Mouse (Mus musculus): ENCODE measurements around the gene Kantr. TPM values are rescaled to one million over a fixed set of nuclear protein-coding genes. Genes with fewer than 3 reads are reported as not detected.
"Not testable (repeated sequence)": the region's sequence is repeated elsewhere in the genome, so short reads cannot be mapped to it uniquely, and the experiment has no call there.

The Kantr gene
- total and polyA plus RNA-seq, 2 experiments, result 0.74 to 1.8 TPM

DNA sequence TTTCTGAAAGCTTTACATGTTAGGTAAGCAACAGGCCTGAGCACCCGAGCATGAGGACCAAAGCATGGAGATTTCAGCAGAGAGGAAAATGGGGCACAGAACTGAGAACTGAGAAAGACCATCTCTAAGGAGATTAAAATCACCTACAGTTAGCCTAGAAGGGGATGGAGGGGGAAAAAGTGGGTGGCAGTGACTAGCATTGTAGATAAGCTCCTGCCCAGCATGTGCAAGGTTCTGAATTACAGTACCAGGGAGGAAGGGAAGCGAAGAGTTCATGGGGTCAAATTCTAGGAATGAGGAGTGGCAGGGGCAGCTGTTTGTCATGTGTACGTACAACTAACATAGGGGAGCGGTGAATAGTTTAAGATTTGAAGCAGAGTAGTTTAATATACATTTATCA, 6.8 kb downstream of the Kantr start:
- TF ChIP-seq POLR2A (IDR thresholded peaks at IDR 0.05; ENCODE audit: extremely low read depth, insufficient read depth, low read length), result no peak
- TF ChIP-seq CTCF (IDR thresholded peaks at IDR 0.05; ENCODE audit: low read depth, low read length), result no peak
- Histone ChIP-seq H3K36me3 (ENCODE audit: control insufficient read depth, insufficient read depth, low read length) (no peaks in the 10 kb centered on the region), H3K9ac (ENCODE audit: low read depth, low read length) (no peak overlapping the region), H3K4me1 (ENCODE audit: control insufficient read depth, insufficient read depth, low read length) (no peaks in the 10 kb centered on the region), H3K27me3 (ENCODE audit: control insufficient read depth, insufficient read depth, low read length) (no peaks in the 10 kb centered on the region), H3K27ac (replicated peaks; ENCODE audit: insufficient read depth, low read depth, low read length) (no peak overlapping the region), H3K79me2 (ENCODE audit: control insufficient read depth, insufficient read depth, low read length) (no peaks in the 10 kb centered on the region), H3K4me3 (ENCODE audit: insufficient read depth, low read depth, low read length) (no peak overlapping the region)
- DNase-seq (ENCODE audit: extremely low read depth, low read depth, low spot score), result no peak
- 90% methylated on average over 4 of the region's 4 CpGs for WGBS

DNA sequence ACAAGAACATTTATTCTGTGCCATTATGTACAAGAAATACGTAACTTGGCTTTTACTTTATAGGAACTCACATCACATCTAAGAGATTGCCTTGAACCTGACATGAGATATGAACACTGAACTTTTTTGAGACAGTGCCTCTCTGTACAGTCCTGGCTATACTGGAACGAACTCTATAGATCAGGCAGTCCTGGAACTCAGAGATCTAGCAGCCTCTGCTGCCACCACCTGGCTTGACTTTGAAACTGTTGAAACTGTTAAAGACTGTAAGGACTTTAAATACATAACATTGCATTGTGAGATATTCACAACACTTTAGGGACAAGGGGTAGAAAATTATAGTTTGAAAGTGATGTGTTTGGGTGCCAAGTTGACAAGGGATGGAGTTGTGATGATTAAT, 19.4 kb downstream of the Kantr start:
- TF ChIP-seq CTCF (IDR thresholded peaks at IDR 0.05; ENCODE audit: low read depth, low read length) (peak; percentile 7; the same call in 1 of the 2 replicates), POLR2A (IDR thresholded peaks at IDR 0.05; ENCODE audit: extremely low read depth, insufficient read depth, low read length) (no peak)

DNA sequence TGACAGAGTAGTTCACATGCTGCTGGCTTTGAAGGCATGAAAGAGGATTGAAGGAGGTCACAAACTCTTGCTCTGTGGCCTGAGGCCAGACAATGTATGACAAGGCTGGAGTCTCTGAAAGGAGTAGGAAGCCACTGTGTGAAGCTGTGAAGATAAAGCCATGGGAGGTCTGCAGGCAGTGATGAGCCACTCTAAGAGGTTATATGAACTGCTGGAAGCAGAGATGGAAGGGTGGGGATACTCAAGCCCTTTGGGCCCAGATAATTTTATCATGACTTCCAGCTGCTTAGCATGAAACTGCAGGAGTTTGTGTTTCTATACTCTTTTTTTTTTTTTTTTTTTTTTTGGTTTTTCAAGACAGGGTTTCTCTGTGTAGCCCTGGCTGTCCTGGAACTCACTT, 19.9 kb downstream of the Kantr start:
- Histone ChIP-seq H3K79me2 (ENCODE audit: control insufficient read depth, insufficient read depth, low read length) (no peaks in the 10 kb centered on the region), H3K4me3 (ENCODE audit: insufficient read depth, low read depth, low read length) (no peak overlapping the region), H3K9ac (ENCODE audit: low read depth, low read length) (no peak overlapping the region), H3K27me3 (ENCODE audit: control insufficient read depth, insufficient read depth, low read length) (no peaks in the 10 kb centered on the region), H3K36me3 (ENCODE audit: control insufficient read depth, insufficient read depth, low read length) (no peaks in the 10 kb centered on the region), H3K4me1 (ENCODE audit: control insufficient read depth, insufficient read depth, low read length) (no peaks in the 10 kb centered on the region), H3K27ac (replicated peaks; ENCODE audit: insufficient read depth, low read depth, low read length) (no peak overlapping the region)
- TF ChIP-seq CTCF (IDR thresholded peaks at IDR 0.05; ENCODE audit: low read depth, low read length), result no peak
- no peak for TF ChIP-seq POLR2A (IDR thresholded peaks at IDR 0.05; ENCODE audit: extremely low read depth, insufficient read depth, low read length)
- DNase-seq (ENCODE audit: extremely low read depth, low read depth, low spot score), result no peak

More for the DNA sequence above, 19.4 kb downstream of the Kantr start:
- H3K36me3 ChIP-seq (ENCODE audit: control insufficient read depth, insufficient read depth, low read length), result no peaks in the 10 kb centered on the region
- no peaks in the 10 kb centered on the region for H3K27me3 ChIP-seq (ENCODE audit: control insufficient read depth, insufficient read depth, low read length)
- H3K4me1 ChIP-seq (ENCODE audit: control insufficient read depth, insufficient read depth, low read length), result no peaks in the 10 kb centered on the region
- no peaks in the 10 kb centered on the region for H3K79me2 ChIP-seq (ENCODE audit: control insufficient read depth, insufficient read depth, low read length)
- H3K4me3 ChIP-seq (ENCODE audit: insufficient read depth, low read depth, low read length), result no peak overlapping the region
- H3K27ac ChIP-seq (replicated peaks; ENCODE audit: insufficient read depth, low read depth, low read length), result no peak overlapping the region
- WGBS, result 60% methylated on average over 2 of the region's 2 CpGs
- DNase-seq (ENCODE audit: extremely low read depth, low read depth, low spot score), result peak; percentile 7
- no peak overlapping the region for H3K9ac ChIP-seq (ENCODE audit: low read depth, low read length)

DNA sequence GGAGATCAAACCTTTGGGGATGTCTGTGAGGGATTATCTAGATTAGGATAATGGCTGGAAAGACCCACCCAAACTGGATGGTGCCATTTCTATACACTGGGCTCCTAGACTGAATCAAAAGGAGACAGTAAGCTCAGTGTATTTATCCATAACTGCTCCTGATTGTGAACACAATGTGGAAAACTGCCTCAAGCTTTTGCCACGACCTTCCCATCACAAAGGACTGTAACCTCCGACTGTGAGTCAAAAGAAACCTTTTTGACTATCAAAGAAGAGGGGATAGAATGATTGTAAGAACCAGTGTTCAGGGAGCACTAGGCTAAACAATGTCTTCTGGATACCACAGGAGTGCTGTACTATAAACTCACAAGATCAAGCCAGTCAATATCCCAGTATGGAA, 21.1 kb downstream of the Kantr start:
- Histone ChIP-seq H3K4me1 (ENCODE audit: control insufficient read depth, insufficient read depth, low read length) (no peaks in the 10 kb centered on the region), H3K27ac (replicated peaks; ENCODE audit: insufficient read depth, low read depth, low read length) (no peak overlapping the region), H3K4me3 (ENCODE audit: insufficient read depth, low read depth, low read length) (no peak overlapping the region), H3K9ac (ENCODE audit: low read depth, low read length) (no peak overlapping the region), H3K79me2 (ENCODE audit: control insufficient read depth, insufficient read depth, low read length) (no peaks in the 10 kb centered on the region), H3K27me3 (ENCODE audit: control insufficient read depth, insufficient read depth, low read length) (no peaks in the 10 kb centered on the region), H3K36me3 (ENCODE audit: control insufficient read depth, insufficient read depth, low read length) (no peaks in the 10 kb centered on the region)
- TF ChIP-seq CTCF (IDR thresholded peaks at IDR 0.05; ENCODE audit: low read depth, low read length) (no peak), POLR2A (IDR thresholded peaks at IDR 0.05; ENCODE audit: extremely low read depth, insufficient read depth, low read length) (no peak)
- DNase-seq (ENCODE audit: extremely low read depth, low read depth, low spot score), result no peak
- WGBS, result 97% methylated on average over 2 of the region's 2 CpGs

DNA sequence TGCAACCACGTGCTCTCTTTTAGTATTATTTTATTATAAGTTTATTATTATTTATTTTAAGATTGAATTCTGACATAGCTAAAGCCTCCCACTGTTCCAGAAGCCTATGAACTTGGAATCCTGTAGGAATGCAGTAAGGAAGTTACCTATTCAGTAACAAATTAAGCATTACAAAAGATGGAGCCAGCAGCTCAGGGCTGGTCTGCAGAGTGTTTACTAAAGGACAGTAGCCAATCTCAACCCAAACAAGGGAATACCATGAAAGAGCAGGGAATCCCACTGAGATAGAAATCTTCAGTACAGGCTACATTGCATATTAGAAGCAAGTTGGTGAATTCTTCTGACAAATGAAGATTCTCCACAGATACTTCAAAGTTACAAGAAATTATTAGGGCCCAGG, 40.3 kb downstream of the Kantr start:
- WGBS, result 65% methylated on average over 1 of the region's 1 CpGs
- H3K36me3 ChIP-seq (ENCODE audit: control insufficient read depth, insufficient read depth, low read length); DNase-seq (ENCODE audit: extremely low read depth, low read depth, low spot score); H3K4me3 ChIP-seq (ENCODE audit: insufficient read depth, low read depth, low read length); H3K4me1 ChIP-seq (ENCODE audit: control insufficient read depth, insufficient read depth, low read length); H3K27ac ChIP-seq (replicated peaks; ENCODE audit: insufficient read depth, low read depth, low read length); H3K79me2 ChIP-seq (ENCODE audit: control insufficient read depth, insufficient read depth, low read length); H3K9ac ChIP-seq (ENCODE audit: low read depth, low read length); H3K27me3 ChIP-seq (ENCODE audit: control insufficient read depth, insufficient read depth, low read length): not testable (repeated sequence)

DNA sequence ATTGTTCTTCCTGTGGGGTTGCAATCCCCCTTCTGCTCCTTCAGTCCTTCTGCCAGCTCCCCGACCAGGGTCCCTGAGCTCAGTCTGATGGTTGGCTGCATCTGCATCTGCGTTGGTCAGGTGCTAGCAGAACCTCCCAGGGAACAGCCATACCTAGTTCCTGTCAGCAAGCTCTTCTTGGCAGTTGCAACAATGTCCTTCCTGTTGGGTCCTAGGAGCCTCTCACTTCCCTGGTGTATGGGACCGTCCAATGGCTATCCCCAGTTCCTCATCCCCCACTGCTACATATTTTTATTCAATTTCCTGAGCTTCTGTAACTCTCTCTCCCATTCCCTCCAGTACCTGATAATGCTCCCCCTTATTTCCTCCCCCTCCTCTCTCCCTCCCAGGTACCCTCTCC, 42.5 kb downstream of the Kantr start:
- H3K9ac ChIP-seq (ENCODE audit: low read depth, low read length), result no peak overlapping the region
- no peak overlapping the region for H3K4me3 ChIP-seq (ENCODE audit: insufficient read depth, low read depth, low read length)
- H3K79me2 ChIP-seq (ENCODE audit: control insufficient read depth, insufficient read depth, low read length), result no peaks in the 10 kb centered on the region
- no peak for TF ChIP-seq POLR2A (IDR thresholded peaks at IDR 0.05; ENCODE audit: extremely low read depth, insufficient read depth, low read length)
- TF ChIP-seq CTCF (IDR thresholded peaks at IDR 0.05; ENCODE audit: low read depth, low read length), result no peak
- no peak overlapping the region for H3K27ac ChIP-seq (replicated peaks; ENCODE audit: insufficient read depth, low read depth, low read length)
- 82% methylated on average over 3 of the region's 3 CpGs for WGBS
- H3K36me3 ChIP-seq (ENCODE audit: control insufficient read depth, insufficient read depth, low read length), result no peaks in the 10 kb centered on the region
- no peak for DNase-seq (ENCODE audit: extremely low read depth, low read depth, low spot score)
- no peaks in the 10 kb centered on the region for H3K4me1 ChIP-seq (ENCODE audit: control insufficient read depth, insufficient read depth, low read length)
- H3K27me3 ChIP-seq (ENCODE audit: control insufficient read depth, insufficient read depth, low read length), result no peaks in the 10 kb centered on the region
